Mouse (Mus musculus): Measurements from ENCODE around the gene Ksr1. TPM values are rescaled to one million over a fixed set of nuclear protein-coding genes. Genes with fewer than 3 reads are reported as not detected.
A peak's percentile ranks its signal among the peaks of the same experiment; 100 is the strongest.

Gene Ksr1
- polyA plus RNA-seq, 1 experiment, result 4.8 TPM

DNA sequence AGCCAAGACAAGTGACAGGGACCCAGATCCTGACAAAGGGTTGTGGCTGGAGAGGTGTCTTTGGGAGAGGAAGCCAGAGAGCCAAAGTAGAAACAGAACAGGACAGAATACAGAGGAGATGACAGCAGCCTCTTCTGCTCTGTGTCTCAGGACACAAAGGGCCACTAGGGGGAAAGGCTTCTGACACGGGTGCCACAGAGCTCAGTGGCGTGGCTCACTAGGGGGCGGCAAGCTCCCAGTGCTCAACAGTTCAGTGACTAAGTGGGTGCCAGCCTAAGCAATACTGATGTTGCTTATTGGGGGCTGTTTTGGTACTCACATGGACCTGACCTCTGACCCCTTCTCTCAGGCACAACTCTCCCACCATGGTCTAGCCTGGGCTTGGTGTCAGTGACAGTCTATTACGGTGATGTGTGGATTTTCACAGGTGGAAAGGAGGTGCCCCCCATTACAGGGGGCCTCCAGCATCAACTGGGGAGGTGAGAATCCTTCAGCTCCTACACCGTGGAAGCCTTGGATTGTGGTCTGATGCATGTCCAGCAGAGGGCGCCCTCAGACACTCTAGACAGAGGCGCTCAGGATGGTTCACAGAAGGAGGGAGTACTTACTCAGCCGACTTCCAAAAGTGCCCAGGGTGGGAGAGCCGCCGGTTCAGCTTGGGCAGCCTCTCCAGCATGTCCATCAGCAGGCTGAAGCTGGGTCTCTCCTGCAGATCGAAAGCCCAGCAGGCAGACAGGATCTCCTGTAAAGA lies 127.1 kb downstream of the Ksr1 start:
- peaks cover 30% of the 10 kb centered on the region for H3K36me3 ChIP-seq (ENCODE audit: control insufficient read depth, insufficient read depth)
- no peaks in the 10 kb centered on the region for H3K79me2 ChIP-seq (ENCODE audit: control insufficient read depth, insufficient read depth)
- no peaks in the 10 kb centered on the region for H3K27me3 ChIP-seq (ENCODE audit: control insufficient read depth, insufficient read depth, insufficient read length)
- no peaks in the 10 kb centered on the region for H3K79me3 ChIP-seq (ENCODE audit: low read depth)
- no peak overlapping the region for H3ac ChIP-seq (ENCODE audit: control insufficient read depth, insufficient read length, low read depth)
- TF ChIP-seq CTCF (IDR thresholded peaks at IDR 0.05; ENCODE audit: control insufficient read depth, insufficient read depth, insufficient read length) (peak; percentile 68), CEBPB (IDR thresholded peaks at IDR 0.05; ENCODE audit: low read depth) (no peak)
- H3K4me3 ChIP-seq (ENCODE audit: insufficient read depth, poor library complexity, severe bottlenecking), result no peak overlapping the region

DNA sequence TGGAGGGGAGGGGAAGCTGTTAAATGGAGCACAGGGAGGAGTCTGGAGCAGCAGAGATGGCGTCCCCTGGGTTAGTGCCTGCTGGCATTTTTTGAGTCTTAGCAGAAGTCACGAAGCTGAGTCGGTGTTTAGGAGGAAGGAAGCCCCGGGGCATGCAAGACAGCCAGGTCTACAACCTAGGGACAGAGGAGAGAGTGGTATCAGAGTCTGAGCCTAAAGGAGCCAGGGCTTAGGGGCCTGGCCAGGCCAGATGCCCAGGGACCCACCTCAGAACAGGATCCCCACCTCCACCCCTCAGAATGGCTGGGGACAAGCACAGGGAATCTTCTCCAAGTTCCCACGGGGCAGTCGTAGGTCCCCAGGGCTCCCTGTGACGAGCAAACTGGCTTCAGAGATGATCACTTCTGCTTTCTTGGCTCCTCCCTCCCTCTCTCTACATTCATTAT lies 129.0 kb downstream of the Ksr1 start:
- Histone ChIP-seq H3ac (ENCODE audit: control insufficient read depth, insufficient read length, low read depth) (no peak overlapping the region), H3K79me3 (ENCODE audit: low read depth) (no peaks in the 10 kb centered on the region), H3K27me3 (ENCODE audit: control insufficient read depth, insufficient read depth, insufficient read length) (no peaks in the 10 kb centered on the region), H3K36me3 (ENCODE audit: control insufficient read depth, insufficient read depth) (peaks cover 28% of the 10 kb centered on the region), H3K79me2 (ENCODE audit: control insufficient read depth, insufficient read depth) (no peaks in the 10 kb centered on the region), H3K4me3 (ENCODE audit: insufficient read depth, poor library complexity, severe bottlenecking) (no peak overlapping the region)
- TF ChIP-seq MYOD1 (IDR thresholded peaks at IDR 0.05; ENCODE audit: control insufficient read depth, insufficient read length, low read depth) (no peak), MAX (IDR thresholded peaks at IDR 0.05) (no peak), FOSL1 (IDR thresholded peaks at IDR 0.05; ENCODE audit: insufficient read depth, low read length, poor library complexity, severe bottlenecking) (no peak)

DNA sequence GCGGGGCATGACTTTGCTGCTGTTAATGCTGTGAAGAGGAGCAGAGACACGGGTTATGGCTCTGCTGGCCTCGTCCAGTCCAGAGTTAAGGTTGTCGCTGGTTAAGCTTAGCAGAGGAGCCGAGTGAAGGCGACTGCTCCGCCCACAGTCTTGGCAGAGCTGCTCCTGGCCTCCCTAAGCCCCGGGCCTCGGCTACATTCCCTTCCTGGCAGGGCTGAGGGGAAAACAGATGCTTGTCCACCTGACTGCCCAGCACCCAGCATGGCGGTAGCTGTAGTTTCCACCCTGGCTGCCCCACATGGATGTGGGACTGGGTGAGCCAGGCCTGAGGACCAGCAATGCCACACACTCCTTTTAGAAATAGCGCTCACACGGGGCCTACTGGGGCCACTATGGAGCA lies 130.0 kb downstream of the Ksr1 start:
- TF ChIP-seq MYOG (IDR thresholded peaks at IDR 0.05; ENCODE audit: control insufficient read depth, extremely low read depth, insufficient read length) (no peak), CEBPB (IDR thresholded peaks at IDR 0.05; ENCODE audit: low read depth) (no peak), MAX (IDR thresholded peaks at IDR 0.05) (no peak), USF1 (IDR thresholded peaks at IDR 0.05; ENCODE audit: low read depth) (no peak), CTCF (IDR thresholded peaks at IDR 0.05; ENCODE audit: control insufficient read depth, insufficient read depth, insufficient read length) (no peak), MYOD1 (IDR thresholded peaks at IDR 0.05; ENCODE audit: control insufficient read depth, insufficient read length, low read depth) (no peak), FOSL1 (IDR thresholded peaks at IDR 0.05; ENCODE audit: insufficient read depth, low read length, poor library complexity, severe bottlenecking) (no peak)
- H3K36me3 ChIP-seq (ENCODE audit: control insufficient read depth, insufficient read depth), result peaks cover 28% of the 10 kb centered on the region
- no peak overlapping the region for H3ac ChIP-seq (ENCODE audit: control insufficient read depth, insufficient read length, low read depth)
- no peaks in the 10 kb centered on the region for H3K79me3 ChIP-seq (ENCODE audit: low read depth)
- H3K79me2 ChIP-seq (ENCODE audit: control insufficient read depth, insufficient read depth), result no peaks in the 10 kb centered on the region
- no peak overlapping the region for H3K4me3 ChIP-seq (ENCODE audit: insufficient read depth, poor library complexity, severe bottlenecking)
- no peaks in the 10 kb centered on the region for H3K27me3 ChIP-seq (ENCODE audit: control insufficient read depth, insufficient read depth, insufficient read length)

DNA sequence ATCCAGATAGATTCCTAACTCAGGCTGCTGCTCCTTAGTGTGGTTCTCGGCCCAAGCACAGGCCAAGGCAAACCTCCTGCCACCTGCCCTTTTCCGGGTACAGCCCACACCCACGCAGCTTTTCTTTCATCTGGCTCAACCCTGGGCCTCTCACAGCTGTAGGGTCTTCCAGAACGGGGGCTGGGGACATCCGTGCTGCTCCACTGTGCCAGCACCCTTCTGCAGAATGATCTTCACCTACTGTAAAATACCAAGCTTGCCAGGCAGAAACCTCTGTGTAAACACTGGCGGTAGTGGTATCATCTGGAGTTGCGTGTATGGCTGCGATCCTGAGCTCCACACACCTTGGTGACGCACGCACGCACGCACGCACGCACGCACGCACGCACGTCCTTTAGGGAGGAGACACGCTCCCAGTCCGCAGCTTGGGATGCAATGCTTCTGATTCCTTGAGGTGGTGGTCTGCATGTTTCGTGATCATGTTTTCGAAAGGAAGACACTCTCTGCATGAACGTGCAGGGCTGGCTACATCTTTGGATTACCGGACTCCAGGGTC lies 130.5 kb downstream of the Ksr1 start:
- no peak overlapping the region for H3ac ChIP-seq (ENCODE audit: control insufficient read depth, insufficient read length, low read depth)
- no peak overlapping the region for H3K4me3 ChIP-seq (ENCODE audit: insufficient read depth, poor library complexity, severe bottlenecking)
- H3K36me3 ChIP-seq (ENCODE audit: control insufficient read depth, insufficient read depth), result peaks cover 28% of the 10 kb centered on the region
- H3K79me2 ChIP-seq (ENCODE audit: control insufficient read depth, insufficient read depth), result no peaks in the 10 kb centered on the region
- TF ChIP-seq CEBPB (IDR thresholded peaks at IDR 0.05; ENCODE audit: low read depth) (no peak), FOSL1 (IDR thresholded peaks at IDR 0.05; ENCODE audit: insufficient read depth, low read length, poor library complexity, severe bottlenecking) (no peak), MYOG (IDR thresholded peaks at IDR 0.05; ENCODE audit: control insufficient read depth, extremely low read depth, insufficient read length) (no peak), MAX (IDR thresholded peaks at IDR 0.05) (no peak), CTCF (IDR thresholded peaks at IDR 0.05; ENCODE audit: control insufficient read depth, insufficient read depth, insufficient read length) (no peak), MYOD1 (IDR thresholded peaks at IDR 0.05; ENCODE audit: control insufficient read depth, insufficient read length, low read depth) (no peak), USF1 (IDR thresholded peaks at IDR 0.05; ENCODE audit: low read depth) (no peak)
- no peaks in the 10 kb centered on the region for H3K79me3 ChIP-seq (ENCODE audit: low read depth)
- H3K27me3 ChIP-seq (ENCODE audit: control insufficient read depth, insufficient read depth, insufficient read length), result no peaks in the 10 kb centered on the region

DNA sequence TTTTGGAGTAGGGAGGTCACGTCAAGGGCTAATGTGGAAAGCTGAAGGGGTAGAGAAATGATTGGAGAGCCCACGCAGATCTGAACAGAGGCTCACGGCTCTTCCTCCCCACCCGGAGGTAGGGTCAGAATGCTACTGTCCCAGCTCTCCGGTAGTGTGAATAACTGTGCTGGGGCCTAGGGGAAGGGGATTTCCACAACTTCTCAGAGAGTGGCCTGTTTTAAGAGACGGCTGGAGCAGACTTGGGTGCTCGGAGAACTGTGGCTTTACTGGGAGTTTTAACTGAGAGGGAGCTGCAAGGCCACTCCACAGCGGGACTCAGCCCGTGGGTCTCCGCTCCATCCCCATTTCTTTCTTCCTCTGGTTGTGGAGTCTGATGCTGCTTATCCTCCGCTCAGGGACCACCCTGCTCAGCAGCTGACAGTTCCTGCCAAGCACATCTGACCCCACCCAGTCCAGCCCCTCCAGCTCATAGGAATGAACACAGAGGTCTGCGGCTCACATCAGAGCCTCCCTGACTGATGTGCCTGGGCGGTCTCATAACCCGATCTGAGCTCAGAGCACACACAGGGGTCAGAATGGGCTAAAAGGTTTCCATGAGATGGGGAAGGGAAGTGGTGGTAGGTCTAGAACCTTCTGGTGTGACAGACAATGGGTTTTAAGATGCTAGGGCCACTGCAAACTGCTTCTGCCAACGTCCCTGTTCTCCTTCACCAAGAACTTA lies 131.4 kb downstream of the Ksr1 start:
- Histone ChIP-seq H3K79me2 (ENCODE audit: control insufficient read depth, insufficient read depth) (no peaks in the 10 kb centered on the region), H3K27me3 (ENCODE audit: control insufficient read depth, insufficient read depth, insufficient read length) (no peaks in the 10 kb centered on the region), H3K4me3 (ENCODE audit: insufficient read depth, poor library complexity, severe bottlenecking) (no peak overlapping the region), H3K79me3 (ENCODE audit: low read depth) (no peaks in the 10 kb centered on the region), H3ac (ENCODE audit: control insufficient read depth, insufficient read length, low read depth) (no peak overlapping the region), H3K36me3 (ENCODE audit: control insufficient read depth, insufficient read depth) (peaks cover 22% of the 10 kb centered on the region)
- TF ChIP-seq MYOG (IDR thresholded peaks at IDR 0.05; ENCODE audit: control insufficient read depth, extremely low read depth, insufficient read length) (no peak), CEBPB (IDR thresholded peaks at IDR 0.05; ENCODE audit: low read depth) (no peak), CTCF (IDR thresholded peaks at IDR 0.05; ENCODE audit: control insufficient read depth, insufficient read depth, insufficient read length) (no peak), MYOD1 (IDR thresholded peaks at IDR 0.05; ENCODE audit: control insufficient read depth, insufficient read length, low read depth) (no peak), USF1 (IDR thresholded peaks at IDR 0.05; ENCODE audit: low read depth) (no peak), MAX (IDR thresholded peaks at IDR 0.05) (no peak), FOSL1 (IDR thresholded peaks at IDR 0.05; ENCODE audit: insufficient read depth, low read length, poor library complexity, severe bottlenecking) (no peak)
